Mouse (Mus musculus) spleen, adult 10 weeks (tissue): ENCODE data around the gene Olfr1079. TPM values are rescaled to one million over a fixed set of nuclear protein-coding genes. Genes with fewer than 3 reads are reported as not detected.

Experiments used
- polyA plus RNA-seq: library from polyadenylated mRNA; stranded (reverse); fragments of 350-450 nt; fragmentation: Illumina TruSeq; extraction: RNeasy Lipid Tissue Mini Kit (QIAGEN cat#74804); gene quantifications from one replicate; pipeline ENCODE4 v1.2.3, GENCODE M21; 2015; ENCODE audit warnings: low replicate concordance; ENCODE audit not compliant: insufficient read depth

The Olfr1079 gene
- polyA plus RNA-seq: not detected

GRCm38 (mm10) chr2:86542380-86542779 lies at the start of gene Olfr1079:
Olfr1079 (minus strand) TSS chr2:86542480.

GRCm38 (mm10) chr2:86558135-86558534 lies 15.9 kb upstream of the Olfr1079 start, which contains the start of gene Olfr1080:
Olfr1080 (minus strand) TSS chr2:86558235.

GRCm38 (mm10) chr2:86508161-86508560 lies 34.1 kb downstream of the Olfr1079 start, which contains the start of gene Olfr1076:
Olfr1076 (plus strand) TSS chr2:86508461.

GRCm38 (mm10) chr2:86487286-86487685 lies 55.0 kb downstream of the Olfr1079 start, which contains the start of gene Olfr228:
Olfr228 (minus strand) TSS chr2:86487386.

Other genes with a start within 250 kb of the Olfr1079 start
- gene Olfr1053, start 227.2 kb downstream of the Olfr1079 start, polyA plus RNA-seq: not detected
- gene Olfr1054, start 207.0 kb downstream of the Olfr1079 start, polyA plus RNA-seq: not detected
- gene Olfr1055, start 192.2 kb downstream of the Olfr1079 start, polyA plus RNA-seq: not detected
- gene Olfr1056, start 180.0 kb downstream of the Olfr1079 start, polyA plus RNA-seq: not detected
- not detected for gene Olfr1057, start 164.1 kb downstream of the Olfr1079 start, polyA plus RNA-seq
- gene Olfr1058, start 153.9 kb downstream of the Olfr1079 start, polyA plus RNA-seq: not detected
- not detected for gene Olfr1061, start 128.4 kb downstream of the Olfr1079 start, polyA plus RNA-seq
- gene Olfr1062, start 115.7 kb downstream of the Olfr1079 start, polyA plus RNA-seq: not detected
- not detected for gene Olfr1065, start 91.9 kb downstream of the Olfr1079 start, polyA plus RNA-seq
- gene Olfr1066, start 86.2 kb downstream of the Olfr1079 start, polyA plus RNA-seq: not detected
- not detected for gene Olfr228, start 55.1 kb downstream of the Olfr1079 start, polyA plus RNA-seq
- gene Olfr1076, start 34.0 kb downstream of the Olfr1079 start, polyA plus RNA-seq: not detected
- not detected for gene Olfr1080, start 15.8 kb upstream of the Olfr1079 start, polyA plus RNA-seq
- gene Olfr1082, start 56.5 kb upstream of the Olfr1079 start, polyA plus RNA-seq: not detected
- gene Olfr1084, start 97.2 kb upstream of the Olfr1079 start, polyA plus RNA-seq: not detected
- not detected for gene Olfr1085, start 119.5 kb upstream of the Olfr1079 start, polyA plus RNA-seq
- gene Olfr1086, start 137.6 kb upstream of the Olfr1079 start, polyA plus RNA-seq: not detected
- gene Olfr1087, start 155.9 kb upstream of the Olfr1079 start, polyA plus RNA-seq: not detected
- gene Olfr1089, start 191.2 kb upstream of the Olfr1079 start, polyA plus RNA-seq: not detected
- gene Olfr1090, start 216.5 kb upstream of the Olfr1079 start, polyA plus RNA-seq: not detected
- not detected for gene Olfr1093, start 240.0 kb upstream of the Olfr1079 start, polyA plus RNA-seq